Mouse (Mus musculus) brown adipose tissue, adult 24 weeks (tissue): ENCODE measurements around the gene D930048N14Rik. TPM values are rescaled to one million over a fixed set of nuclear protein-coding genes. Genes with fewer than 3 reads are reported as not detected.

Experiments
- H3K27ac ChIP-seq: fragments of 200-500 bp; replicated peaks from 2 replicates; pipeline ENCODE4 v1.5.1; 2012; ENCODE audit warnings: low read depth, mild to moderate bottlenecking, low read length
- H3K4me1 ChIP-seq: fragments of 200-500 bp; 2 replicates; pipeline ENCODE4 v1.6.1; 2012; ENCODE audit warnings: low read length, mixed read lengths; ENCODE audit not compliant: control insufficient read depth, insufficient read depth, insufficient read length
- H3K4me3 ChIP-seq: fragments of 200-500 bp; 2 replicates; pipeline ENCODE4 v1.5.1; 2012; ENCODE audit warnings: low read depth, mild to moderate bottlenecking, low read length, moderate library complexity; ENCODE audit not compliant: insufficient read depth
- polyA plus RNA-seq: library from polyadenylated mRNA; stranded (reverse); fragments of >200 nt; gene quantifications from 2 replicates; pipeline ENCODE4 v1.2.4, GENCODE M21; 2012; ENCODE audit not compliant: missing spikeins, insufficient read depth, insufficient read length

Gene D930048N14Rik
- polyA plus RNA-seq, 1 experiment, result 0.52 TPM

DNA sequence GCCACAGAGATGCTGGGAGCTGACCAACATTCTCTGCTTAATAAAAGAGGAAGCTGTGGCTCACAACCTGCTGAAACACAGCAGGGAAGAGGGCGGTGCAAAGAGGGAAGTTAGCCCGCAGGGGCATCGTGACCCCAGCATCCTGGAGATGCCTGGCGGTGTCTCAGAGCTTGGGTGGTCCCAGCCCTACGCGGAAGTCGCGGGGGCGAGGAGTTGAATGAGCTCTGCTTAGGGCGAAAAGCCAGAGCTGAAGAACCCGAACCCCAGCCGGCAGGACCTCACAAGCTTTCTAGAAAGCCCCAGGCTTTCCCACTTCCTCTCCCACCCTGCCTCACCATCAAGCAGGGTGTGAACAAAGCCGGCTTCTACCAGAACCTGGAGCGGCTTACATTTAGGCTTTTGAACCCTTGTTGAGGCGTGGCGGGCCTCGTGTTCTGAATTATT lies 12.8 kb upstream of the D930048N14Rik start:
- Histone ChIP-seq H3K4me1 (peaks cover 15% of the 10 kb centered on the region), H3K27ac (peak overlapping the region; percentile 53), H3K4me3 (peak overlapping the region; percentile 44)

DNA sequence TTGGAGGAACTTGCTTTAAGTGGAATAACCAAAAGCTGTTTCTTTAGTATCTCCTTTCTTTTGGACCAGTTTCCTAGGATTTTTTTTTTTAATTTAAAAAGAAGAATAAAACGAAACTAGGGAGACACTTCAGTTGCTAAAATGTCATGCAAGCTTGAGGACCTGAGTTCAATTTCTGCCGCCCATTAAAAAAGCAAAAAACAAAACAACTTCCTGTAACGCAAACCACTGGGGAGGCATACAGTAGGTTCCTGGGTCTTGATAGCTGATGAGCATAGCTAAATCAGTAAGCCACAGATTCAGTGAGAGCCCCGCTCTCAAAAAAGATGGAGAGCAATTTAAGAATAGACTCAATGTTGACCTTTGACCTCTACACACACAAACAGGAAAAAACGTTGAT lies 12.3 kb upstream of the D930048N14Rik start:
- no peak overlapping the region for H3K4me3 ChIP-seq
- peak overlapping the region; percentile 53; the same call in 1 of the 2 replicates for H3K27ac ChIP-seq
- H3K4me1 ChIP-seq, result peaks cover 20% of the 10 kb centered on the region

DNA sequence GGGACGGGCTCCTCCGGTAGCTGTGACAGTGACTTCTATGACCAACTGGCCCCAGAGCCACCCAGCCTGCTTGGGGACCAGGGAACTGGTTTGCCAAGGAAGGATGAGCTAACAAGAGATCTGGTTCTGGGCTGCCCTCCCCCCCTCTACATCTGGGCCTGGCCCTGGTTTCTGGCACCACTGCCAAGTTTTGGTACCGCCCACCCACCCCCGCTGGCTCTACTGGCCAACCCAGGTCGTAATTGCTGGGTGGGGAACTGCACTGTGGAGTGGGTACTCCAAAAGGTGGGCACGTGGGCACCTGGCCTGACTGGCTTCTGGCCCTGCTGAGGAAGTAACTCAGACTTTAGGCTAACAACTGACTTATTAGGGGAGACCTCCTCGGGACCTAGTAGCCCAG lies 10.0 kb upstream of the D930048N14Rik start:
- Histone ChIP-seq H3K4me1 (peaks cover 38% of the 10 kb centered on the region), H3K27ac (peak overlapping the region; percentile 1; the same call in 1 of the 2 replicates), H3K4me3 (no peak overlapping the region)

GRCm38 (mm10) chr11:51643202-51643601 lies 7.6 kb upstream of the D930048N14Rik start:
- H3K4me1 ChIP-seq, result peaks cover 35% of the 10 kb centered on the region
- H3K27ac ChIP-seq, result no peak overlapping the region
- H3K4me3 ChIP-seq, result no peak overlapping the region

DNA sequence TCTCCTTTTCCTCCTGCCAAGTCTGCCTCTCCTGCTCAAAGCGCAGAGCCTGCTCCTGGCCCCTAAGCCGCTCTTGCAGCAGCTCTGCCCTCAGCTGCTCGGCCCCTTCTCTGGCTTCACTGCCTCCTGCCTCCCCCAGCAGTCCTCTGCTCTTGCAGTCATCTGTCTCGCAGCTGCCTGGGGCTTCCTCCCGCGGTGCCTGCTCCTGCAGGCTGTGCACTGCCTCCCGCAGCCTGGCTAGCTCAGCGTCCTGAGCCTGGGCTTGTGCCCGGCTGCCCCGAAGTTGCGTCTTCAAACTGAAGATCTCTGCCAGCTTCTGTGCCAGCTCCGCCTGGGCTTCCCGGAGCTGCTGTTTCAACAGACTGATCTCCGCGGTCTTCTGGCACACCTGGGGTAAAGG lies 7.0 kb upstream of the D930048N14Rik start:
- no peak overlapping the region for H3K27ac ChIP-seq

DNA sequence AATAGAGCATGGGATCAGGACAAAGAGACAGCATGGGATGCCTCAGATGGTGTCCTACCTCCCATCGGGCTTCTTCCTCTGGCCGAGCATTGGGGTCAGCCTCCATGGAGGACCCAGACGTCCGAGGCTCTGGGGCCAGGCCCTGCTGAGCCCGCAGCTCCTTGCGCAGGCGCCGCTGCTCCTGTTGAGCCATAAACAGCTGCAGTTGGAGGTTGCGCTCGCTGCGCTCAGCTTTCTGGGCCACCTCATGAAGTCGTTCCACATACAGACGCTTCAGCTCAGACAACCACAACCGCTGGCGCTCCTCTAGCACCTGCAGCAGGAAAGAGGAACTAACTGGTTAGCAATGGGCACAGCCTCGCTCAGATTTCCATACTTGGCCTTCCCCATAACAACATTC lies 6.5 kb upstream of the D930048N14Rik start:
- no peak overlapping the region for H3K4me3 ChIP-seq
- 0 out of 2 replicates have a peak overlapping the region, but pooled peaks have one; percentile 95 for H3K27ac ChIP-seq
- peaks cover 35% of the 10 kb centered on the region for H3K4me1 ChIP-seq

More for the DNA sequence above, 7.0 kb upstream of the D930048N14Rik start:
- peaks cover 35% of the 10 kb centered on the region for H3K4me1 ChIP-seq
- H3K4me3 ChIP-seq, result no peak overlapping the region

GRCm38 (mm10) chr11:51645293-51645692 lies 5.5 kb upstream of the D930048N14Rik start:
- Histone ChIP-seq H3K4me1 (peaks cover 35% of the 10 kb centered on the region), H3K4me3 (peak overlapping the region; percentile 53), H3K27ac (peak overlapping the region; percentile 95)

DNA sequence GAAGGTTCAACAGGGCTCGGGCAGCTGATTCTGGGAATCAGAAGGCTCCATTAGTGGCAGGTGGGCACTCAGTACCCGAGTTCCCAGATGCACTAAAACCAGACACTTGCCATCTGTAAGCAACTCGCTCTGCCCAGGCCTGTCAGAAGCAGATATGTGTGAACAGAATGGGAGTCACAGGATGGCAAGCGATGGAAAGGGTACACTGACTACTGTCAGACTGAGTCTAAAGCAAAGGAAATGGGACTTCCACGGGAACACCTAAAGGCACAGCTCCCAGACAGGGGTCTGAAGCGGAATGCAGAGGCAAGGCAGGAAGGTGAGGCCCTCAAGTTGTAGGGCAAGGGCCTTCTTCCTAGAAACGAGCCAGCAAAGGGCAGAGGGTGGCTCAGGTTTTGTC lies 4.5 kb upstream of the D930048N14Rik start:
- Histone ChIP-seq H3K4me3 (peak overlapping the region; percentile 53), H3K4me1 (peaks cover 29% of the 10 kb centered on the region), H3K27ac (peak overlapping the region; percentile 95)

GRCm38 (mm10) chr11:51646751-51647667 lies 3.7 kb upstream of the D930048N14Rik start:
- Histone ChIP-seq H3K4me3 (peak overlapping the region; percentile 53), H3K4me1 (peaks cover 28% of the 10 kb centered on the region), H3K27ac (peak overlapping the region; percentile 98)

GRCm38 (mm10) chr11:51648566-51648965 lies 2.2 kb upstream of the D930048N14Rik start:
- Histone ChIP-seq H3K27ac (peak overlapping the region; percentile 93), H3K4me3 (peak overlapping the region; percentile 77), H3K4me1 (peaks cover 19% of the 10 kb centered on the region)

DNA sequence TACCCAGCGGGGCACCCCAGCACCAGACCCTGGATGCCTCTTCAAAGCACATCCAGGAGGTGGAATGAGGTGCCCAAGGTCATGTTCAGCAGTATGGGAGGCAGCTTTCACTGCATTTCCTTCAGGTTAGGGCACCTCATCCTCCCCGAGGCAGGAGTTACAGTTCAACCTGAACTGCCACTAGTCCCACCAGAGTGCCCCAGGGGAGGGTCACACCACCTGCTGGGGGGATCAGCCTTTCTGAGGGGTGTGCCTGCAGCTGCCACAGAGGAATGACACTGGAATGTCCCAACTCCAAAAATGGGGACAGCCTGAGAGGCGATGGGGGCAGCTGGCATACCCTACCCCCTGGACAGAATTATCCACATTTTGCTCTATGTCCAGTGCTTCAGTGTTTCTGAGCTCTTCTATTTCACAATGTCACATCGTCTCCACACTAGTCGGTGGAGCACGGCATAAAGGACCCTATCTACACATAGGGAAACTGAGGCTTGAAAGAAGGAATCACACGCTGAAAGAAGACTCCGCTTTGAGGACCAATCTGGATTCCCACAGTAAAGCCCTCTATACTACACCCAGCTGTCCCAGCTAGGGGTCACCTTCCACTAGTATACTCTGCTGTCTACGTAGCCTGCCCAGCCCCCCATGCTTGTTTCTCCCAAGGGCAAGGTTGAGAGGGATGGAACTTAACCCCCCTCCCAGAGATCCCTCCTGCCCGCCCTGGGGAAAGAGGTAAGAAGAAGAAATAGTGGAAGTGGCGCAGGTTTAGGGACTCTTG lies 1.5 kb upstream of the D930048N14Rik start:
- Histone ChIP-seq H3K4me3 (peak overlapping the region; percentile 77), H3K4me1 (peaks cover 12% of the 10 kb centered on the region), H3K27ac (peak overlapping the region; percentile 93)

DNA sequence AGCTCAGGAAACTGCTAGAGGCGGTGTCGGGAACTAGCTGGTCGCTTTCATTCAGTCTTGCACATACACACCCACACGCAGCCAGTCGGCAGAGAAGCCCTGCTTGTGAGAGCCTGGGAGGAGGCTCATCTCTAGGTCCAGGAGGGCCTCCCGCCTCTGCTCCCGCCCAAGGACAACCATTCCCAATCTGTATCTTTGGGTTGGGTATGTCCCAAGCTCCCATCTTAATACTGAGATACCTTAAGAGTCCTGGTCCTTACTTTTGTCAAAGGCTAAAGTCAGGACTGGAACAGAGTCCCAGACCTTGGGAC lies 910 bp upstream of the D930048N14Rik start:
- Histone ChIP-seq H3K4me1 (peaks cover 10% of the 10 kb centered on the region), H3K4me3 (peak overlapping the region; percentile 77), H3K27ac (peak overlapping the region; percentile 93)

GRCm38 (mm10) chr11:51650261-51650660 lies 493 bp upstream of the D930048N14Rik start:
- Histone ChIP-seq H3K4me1 (peaks cover 8% of the 10 kb centered on the region), H3K27ac (peak overlapping the region; percentile 93), H3K4me3 (peak overlapping the region; percentile 77)

DNA sequence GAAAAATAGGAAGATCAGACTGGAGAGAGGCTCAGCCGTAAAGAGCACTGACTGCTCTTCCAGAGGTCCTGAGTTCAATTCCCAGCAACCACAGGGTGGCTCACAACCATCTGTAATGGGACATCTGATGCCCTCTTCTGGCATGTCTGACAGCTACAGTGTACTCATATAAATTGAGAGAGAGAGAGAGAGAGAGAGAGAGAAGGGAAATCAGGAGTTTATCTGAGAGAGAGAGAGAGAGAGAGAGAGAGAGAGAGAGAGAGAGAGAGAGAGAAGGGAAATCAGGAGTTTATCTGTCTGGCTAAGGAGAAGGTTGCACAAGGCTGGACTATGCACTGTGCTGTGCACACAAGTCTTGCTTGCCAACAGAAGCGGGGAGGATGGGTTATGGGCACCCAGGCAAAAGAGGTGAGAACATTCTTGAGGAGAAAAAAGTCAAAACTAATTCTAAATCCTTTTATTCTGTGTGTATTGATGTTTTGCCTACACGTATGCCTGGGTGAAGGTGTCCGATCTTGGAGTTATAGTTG lies 2.2 kb downstream of the D930048N14Rik start:
- Histone ChIP-seq H3K4me3 (no peak overlapping the region), H3K27ac (no peak overlapping the region), H3K4me1 (peaks cover 17% of the 10 kb centered on the region)

- Histone ChIP-seq H3K27ac (no peak overlapping the region), H3K4me3 (no peak overlapping the region), H3K4me1 (peaks cover 21% of the 10 kb centered on the region)
Observed at GRCm38 (mm10) chr11:51653736-51654135, 3.0 kb downstream of the D930048N14Rik start.
